16 mouse cellular contexts compared by ENCODE assay signal in the genomic region with DNA sequence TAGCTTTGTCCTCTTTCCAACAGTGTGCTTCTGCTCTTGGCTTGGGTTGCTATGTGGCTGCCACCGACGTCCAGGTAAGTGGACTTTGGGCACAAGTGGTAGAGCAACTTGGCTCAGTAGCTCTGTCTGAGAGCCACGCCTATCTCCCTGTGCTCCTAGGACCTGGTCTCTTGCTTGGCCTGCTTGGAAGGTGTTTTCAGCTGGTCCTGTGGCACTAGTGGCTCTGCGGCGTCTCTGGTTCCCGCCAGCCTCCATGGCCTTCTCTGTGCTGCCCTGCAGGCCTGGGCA. TPM values are rescaled to one million over a fixed set of nuclear protein-coding genes. Genes with fewer than 3 reads are reported as not detected.
DNase-seq lines count a peak whose midpoint lies in the region; ATAC-seq and TF ChIP-seq lines count a peak whose summit lies in the region.
"Had no signal": no experiment of that assay in that cellular context is flagged by ENCODE, and none has a peak within 500 bp of the region (broad histone marks: within the 10 kb centered on the region; RNA-seq: fewer than 3 reads in every experiment).

No protein-coding gene starts in this region.

- no peak for ATAC-seq in heart, postnatal 0 days (ENCODE audit: insufficient read depth, low read depth)
- no peak for ATAC-seq in liver, embryonic 14.5 days (ENCODE audit: insufficient read depth)
- ATAC-seq: forebrain, embryonic 16.5 days; midbrain, embryonic 15.5 days had no signal

- peak overlapping the region; percentile 54 for H3K27ac ChIP-seq in heart, postnatal 0 days (ENCODE audit: low read depth)
- H3K27ac ChIP-seq in liver, embryonic 14.5 days: peak overlapping the region; percentile 97
- H3K27ac ChIP-seq: embryonic facial prominence, embryonic 15.5 days; hindbrain, embryonic 13.5 days; kidney, embryonic 15.5 days; midbrain, embryonic 15.5 days had no signal

- DNase-seq in heart, postnatal 0 days (ENCODE audit: low spot score): no peak
- no peak for DNase-seq in heart, postnatal 14 days
- peak; percentile 64 for DNase-seq in lung, postnatal 36 days
- DNase-seq in lung, postnatal 14 days: no peak
- no peak for DNase-seq in liver, embryonic 14.5 days (ENCODE audit: low read depth in 3 of 3, low spot score in 3 of 3)
- no peak for DNase-seq in cerebellum, postnatal 10 days
- DNase-seq in testis, postnatal 14 days (ENCODE audit: low spot score): no peak
- DNase-seq: cerebellum, adult 11 months; gastrocnemius, postnatal 10 days; right cerebral cortex, postnatal 25 days; thymus, postnatal 4 days had no signal

- WGBS in heart, postnatal 0 days: 85% methylated on average over 6 of the region's 6 CpGs
- WGBS in liver, embryonic 14.5 days (ENCODE audit: insufficient replicate concordance): 88% methylated on average over 6 of the region's 6 CpGs

- H3K9me3 ChIP-seq in heart, postnatal 0 days (replicated peaks; ENCODE audit: control insufficient read depth, low read length): no peaks in the 10 kb centered on the region
- H3K9me3 ChIP-seq in liver, embryonic 14.5 days (ENCODE audit: control insufficient read depth, low read length): no peaks in the 10 kb centered on the region
- H3K9me3 ChIP-seq: embryonic facial prominence, embryonic 15.5 days; hindbrain, embryonic 13.5 days; kidney, embryonic 15.5 days; midbrain, embryonic 15.5 days had no signal

- H3K4me1 ChIP-seq in heart, postnatal 0 days (ENCODE audit: control insufficient read depth, insufficient read depth): peaks cover 41% of the 10 kb centered on the region
- peaks cover 24 to 28% of the 10 kb centered on the region in 2 experiments for H3K4me1 ChIP-seq in liver, embryonic 14.5 days (replicated peaks; ENCODE audit: control insufficient read depth in 2 of 2, insufficient read depth in 2 of 2, low read length in 1 of 2)

- peaks cover 46% of the 10 kb centered on the region for H3K36me3 ChIP-seq in heart, postnatal 0 days (replicated peaks; ENCODE audit: control insufficient read depth, insufficient read depth, low read length)
- H3K36me3 ChIP-seq in liver, embryonic 14.5 days (replicated peaks; ENCODE audit: control insufficient read depth, insufficient read depth, low read depth): peaks cover 62% of the 10 kb centered on the region

- H3K27me3 ChIP-seq in heart, postnatal 0 days (ENCODE audit: control insufficient read depth, insufficient read depth, low read length): no peaks in the 10 kb centered on the region
- H3K27me3 ChIP-seq in liver, embryonic 14.5 days (ENCODE audit: control insufficient read depth, insufficient read depth, low read length): no peaks in the 10 kb centered on the region
- H3K27me3 ChIP-seq: embryonic facial prominence, embryonic 15.5 days; hindbrain, embryonic 13.5 days; kidney, embryonic 15.5 days; midbrain, embryonic 15.5 days had no signal

- TF ChIP-seq CTCF in heart, postnatal 0 days (IDR thresholded peaks at IDR 0.05; ENCODE audit: low read depth): no peak
- no peak for TF ChIP-seq CTCF in liver, embryonic 14.5 days (IDR thresholded peaks at IDR 0.05; ENCODE audit: low read depth)

- no peak for TF ChIP-seq EP300 in heart, postnatal 0 days (IDR thresholded peaks at IDR 0.05; ENCODE audit: low read depth)
- no peak for TF ChIP-seq EP300 in liver, embryonic 14.5 days (IDR thresholded peaks at IDR 0.05; ENCODE audit: low read depth)

- H3K4me3 ChIP-seq in heart, postnatal 0 days (ENCODE audit: low read depth, low read length): no peak overlapping the region
- peak overlapping the region; percentile 83 to 98; a peak in 3 of 4 replicates for H3K4me3 ChIP-seq in liver, embryonic 14.5 days (ENCODE audit: insufficient read depth in 1 of 2, low read depth in 2 of 2, low read length in 2 of 2)
- H3K4me3 ChIP-seq: embryonic facial prominence, embryonic 15.5 days; hindbrain, embryonic 13.5 days; kidney, embryonic 15.5 days; midbrain, embryonic 15.5 days had no signal

- no peak overlapping the region for H3K4me2 ChIP-seq in heart, postnatal 0 days (ENCODE audit: low read depth, low read length)
- peak overlapping the region; percentile 97 for H3K4me2 ChIP-seq in liver, embryonic 14.5 days (ENCODE audit: low read depth)
- H3K4me2 ChIP-seq: embryonic facial prominence, embryonic 15.5 days; hindbrain, embryonic 13.5 days; kidney, embryonic 15.5 days; midbrain, embryonic 15.5 days had no signal

- no peak overlapping the region for H3K9ac ChIP-seq in heart, postnatal 0 days (replicated peaks; ENCODE audit: low read depth, low read length)
- peak overlapping the region; percentile 90; the same call in 1 of the 2 replicates for H3K9ac ChIP-seq in liver, embryonic 14.5 days (replicated peaks)
- H3K9ac ChIP-seq: embryonic facial prominence, embryonic 15.5 days; hindbrain, embryonic 13.5 days; kidney, embryonic 15.5 days; midbrain, embryonic 15.5 days had no signal

- intact Hi-C loops in heart, postnatal 14 days (cut with DNase I): no loop called here

RNA-seq across cellular contexts. Expression of a gene that starts 3.3 kb away (rescaled TPM):
- total RNA-seq in heart, postnatal 0 days (2014; rRNA removed; ENCODE audit: low replicate concordance): 22.3 and 31.2 TPM in 2 replicates
- 28.6 and 33.6 TPM in 2 replicates for polyA plus RNA-seq in heart, postnatal 0 days (2015; fragmentation: Nextera tagmentation; extraction: Ambion mirVana)
- total RNA-seq in heart, postnatal 14 days (2021): 10 to 100 TPM; 36.7 to 47.1 TPM
- polyA plus RNA-seq in liver, embryonic 14.5 days (2012; rRNA removed): 113 and 135 TPM in 2 replicates
- polyA plus RNA-seq in liver, embryonic 14.5 days (2014; fragmentation: Nextera tagmentation; extraction: Ambion mirVana): 149 and 173 TPM in 2 replicates

RNA-seq across cellular contexts. Expression of a gene that starts 10.1 kb away (rescaled TPM):
- total RNA-seq in heart, postnatal 0 days (2014; rRNA removed; ENCODE audit: low replicate concordance): 0.65 and 0.66 TPM in 2 replicates
- polyA plus RNA-seq in heart, postnatal 0 days (2015; fragmentation: Nextera tagmentation; extraction: Ambion mirVana): 0.29 and 0.44 TPM in 2 replicates
- under 1 TPM; 0.31 to 0.49 TPM for total RNA-seq in heart, postnatal 14 days (2021)
- 0.45 and 0.80 TPM in 2 replicates for polyA plus RNA-seq in liver, embryonic 14.5 days (2012; rRNA removed)
- polyA plus RNA-seq in liver, embryonic 14.5 days (2014; fragmentation: Nextera tagmentation; extraction: Ambion mirVana): 0.69 and 0.87 TPM in 2 replicates

RNA-seq across cellular contexts. Expression of a gene that starts 12.0 kb away (rescaled TPM):
- 28.4 and 58.8 TPM in 2 replicates for total RNA-seq in heart, postnatal 0 days (2014; rRNA removed; ENCODE audit: low replicate concordance)
- 14.5 and 17.5 TPM in 2 replicates for polyA plus RNA-seq in heart, postnatal 0 days (2015; fragmentation: Nextera tagmentation; extraction: Ambion mirVana)
- total RNA-seq in heart, postnatal 14 days (2021): 10 to 100 TPM; 15.5 to 16.6 TPM
- 11.4 and 16.9 TPM in 2 replicates for polyA plus RNA-seq in liver, embryonic 14.5 days (2012; rRNA removed)
- polyA plus RNA-seq in liver, embryonic 14.5 days (2014; fragmentation: Nextera tagmentation; extraction: Ambion mirVana): 8.9 and 11.8 TPM in 2 replicates

RNA-seq across cellular contexts. Expression of a gene that starts 14.0 kb away (rescaled TPM):
- 14.0 and 21.3 TPM in 2 replicates for total RNA-seq in heart, postnatal 0 days (2014; rRNA removed; ENCODE audit: low replicate concordance)
- polyA plus RNA-seq in heart, postnatal 0 days (2015; fragmentation: Nextera tagmentation; extraction: Ambion mirVana): 5.7 and 6.0 TPM in 2 replicates
- total RNA-seq in heart, postnatal 14 days (2021): 1 to 10 TPM; 3.9 to 5.2 TPM
- polyA plus RNA-seq in liver, embryonic 14.5 days (2012; rRNA removed): 1.2 and 1.3 TPM in 2 replicates
- 1.2 and 1.4 TPM in 2 replicates for polyA plus RNA-seq in liver, embryonic 14.5 days (2014; fragmentation: Nextera tagmentation; extraction: Ambion mirVana)

RNA-seq across cellular contexts. Expression of a gene that starts 18.3 kb away (rescaled TPM):
- 21.0 and 34.9 TPM in 2 replicates for total RNA-seq in heart, postnatal 0 days (2014; rRNA removed; ENCODE audit: low replicate concordance)
- 8.9 and 9.1 TPM in 2 replicates for polyA plus RNA-seq in heart, postnatal 0 days (2015; fragmentation: Nextera tagmentation; extraction: Ambion mirVana)
- 10 to 100 TPM; 11.3 to 12.1 TPM for total RNA-seq in heart, postnatal 14 days (2021)
- 0.22 and 0.31 TPM in 2 replicates for polyA plus RNA-seq in liver, embryonic 14.5 days (2012; rRNA removed)
- 0.25 and 0.33 TPM in 2 replicates for polyA plus RNA-seq in liver, embryonic 14.5 days (2014; fragmentation: Nextera tagmentation; extraction: Ambion mirVana)
